Mouse (Mus musculus): Measurements from ENCODE around the gene Ace2. TPM values are rescaled to one million over a fixed set of nuclear protein-coding genes. Genes with fewer than 3 reads are reported as not detected.

Gene Ace2
- total RNA-seq, 1 experiment: not detected

DNA sequence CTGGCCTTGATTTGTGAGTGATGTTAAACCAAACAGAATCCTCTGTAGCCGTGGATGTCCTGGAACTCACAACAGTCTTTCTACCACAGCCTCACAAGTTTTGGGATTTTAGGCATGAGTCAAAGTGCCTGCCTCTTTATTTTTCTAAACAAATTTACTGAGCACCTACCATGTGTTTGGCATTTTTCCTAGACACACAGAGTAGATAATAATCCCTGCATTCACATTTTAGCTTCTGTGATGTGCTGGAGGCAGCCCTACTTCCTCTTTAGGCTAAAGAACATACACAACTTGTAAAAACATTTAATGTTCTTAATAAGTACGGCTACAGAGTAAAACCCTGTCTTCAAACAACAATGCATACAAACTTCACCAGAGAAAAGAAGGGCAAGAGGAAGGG is 31.9 kb downstream of the Ace2 start:
- DNase-seq (ENCODE audit: low read depth, low spot score): no peak
- no peak overlapping the region for H3K9ac ChIP-seq (ENCODE audit: insufficient read depth, low read depth, low read length, poor library complexity, severe bottlenecking)
- in situ Hi-C loops (cut with MboI; ENCODE audit: low sequenced_read_pairs in 2 of 2, unreplicated experiment in 2 of 2): no loop called here
- H3K9me3 ChIP-seq (ENCODE audit: control insufficient read depth, insufficient read depth, low read depth, low read length): no peaks in the 10 kb centered on the region
- TF ChIP-seq HCFC1 (IDR thresholded peaks at IDR 0.05; ENCODE audit: borderline replicate concordance, insufficient read depth, low read length) (no peak), CHD2 (IDR thresholded peaks at IDR 0.05; ENCODE audit: low read depth, low read length) (no peak), MAFK (IDR thresholded peaks at IDR 0.05; ENCODE audit: insufficient read depth, low read depth, low read length) (no peak), ZNF384 (IDR thresholded peaks at IDR 0.05; ENCODE audit: low read depth, low read length) (no peak), ZC3H11A (IDR thresholded peaks at IDR 0.05; ENCODE audit: borderline replicate concordance, low read depth, low read length) (no peak)
- H3K4me3 ChIP-seq (ENCODE audit: insufficient read depth in 1 of 2, low read depth in 1 of 2, low read length in 2 of 2, poor library complexity in 1 of 2, severe bottlenecking in 1 of 2): no peak overlapping the region
- H3K27ac ChIP-seq (ENCODE audit: insufficient read depth, low read depth, low read length, poor library complexity, severe bottlenecking): no peak overlapping the region
- no peaks in the 10 kb centered on the region for H3K36me3 ChIP-seq (ENCODE audit: control insufficient read depth, insufficient read depth, low read length, poor library complexity, severe bottlenecking)
- H3K4me1 ChIP-seq (ENCODE audit: control insufficient read depth in 2 of 2, insufficient read depth in 2 of 2, low read length in 2 of 2, poor library complexity in 1 of 2): no peaks in the 10 kb centered on the region

DNA sequence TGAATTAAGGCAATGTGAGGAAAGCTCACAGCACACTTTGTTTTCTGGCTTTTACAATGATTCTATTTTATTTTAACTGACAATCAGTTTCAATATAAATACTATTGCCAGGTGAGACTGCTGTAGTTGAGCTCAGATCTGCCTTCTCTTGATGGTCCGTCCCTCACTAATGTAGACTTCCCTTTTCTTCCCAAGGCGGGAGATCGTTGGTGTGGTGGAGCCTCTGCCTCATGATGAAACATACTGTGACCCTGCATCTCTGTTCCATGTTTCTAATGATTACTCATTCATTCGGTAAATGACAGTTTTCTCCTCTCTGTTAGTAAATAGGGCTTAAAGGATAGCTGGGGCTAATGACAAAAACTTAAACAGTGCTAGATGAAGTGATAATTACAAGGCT is 34.7 kb downstream of the Ace2 start:
- Histone ChIP-seq H3K36me3 (ENCODE audit: control insufficient read depth, insufficient read depth, low read length, poor library complexity, severe bottlenecking) (no peaks in the 10 kb centered on the region), H3K9me3 (ENCODE audit: control insufficient read depth, insufficient read depth, low read depth, low read length) (no peaks in the 10 kb centered on the region), H3K4me3 (ENCODE audit: insufficient read depth in 1 of 2, low read depth in 1 of 2, low read length in 2 of 2, poor library complexity in 1 of 2, severe bottlenecking in 1 of 2) (no peak overlapping the region), H3K27ac (ENCODE audit: insufficient read depth, low read depth, low read length, poor library complexity, severe bottlenecking) (no peak overlapping the region), H3K9ac (ENCODE audit: insufficient read depth, low read depth, low read length, poor library complexity, severe bottlenecking) (no peak overlapping the region), H3K4me1 (ENCODE audit: control insufficient read depth in 2 of 2, insufficient read depth in 2 of 2, low read length in 2 of 2, poor library complexity in 1 of 2) (no peaks in the 10 kb centered on the region)
- no peak for DNase-seq (ENCODE audit: low read depth, low spot score)
- TF ChIP-seq HCFC1 (IDR thresholded peaks at IDR 0.05; ENCODE audit: borderline replicate concordance, insufficient read depth, low read length) (no peak), MAFK (IDR thresholded peaks at IDR 0.05; ENCODE audit: insufficient read depth, low read depth, low read length) (no peak), CHD2 (IDR thresholded peaks at IDR 0.05; ENCODE audit: low read depth, low read length) (no peak), ZNF384 (IDR thresholded peaks at IDR 0.05; ENCODE audit: low read depth, low read length) (no peak), ZC3H11A (IDR thresholded peaks at IDR 0.05; ENCODE audit: borderline replicate concordance, low read depth, low read length) (no peak)
- in situ Hi-C loops (cut with MboI; ENCODE audit: low sequenced_read_pairs in 2 of 2, unreplicated experiment in 2 of 2): no loop called here

DNA sequence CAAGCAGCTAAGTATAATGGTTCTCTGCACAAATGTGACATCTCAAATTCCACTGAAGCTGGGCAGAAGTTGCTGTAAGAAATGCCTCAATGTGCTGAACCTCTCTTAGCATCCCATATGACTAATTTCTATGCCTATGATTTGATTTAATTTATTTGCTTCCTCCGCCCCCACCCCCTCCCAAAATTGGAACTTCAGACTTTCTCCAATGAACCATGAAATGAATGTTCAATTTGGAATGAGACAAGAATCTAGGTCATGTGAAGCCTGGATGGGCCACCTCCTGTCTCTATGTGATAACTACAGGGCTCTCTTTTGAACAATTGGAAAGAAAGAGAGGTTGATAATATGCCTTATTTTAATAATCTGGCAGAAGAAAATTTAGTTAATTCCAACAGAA is 36.2 kb downstream of the Ace2 start:
- TF ChIP-seq ZNF384 (IDR thresholded peaks at IDR 0.05; ENCODE audit: low read depth, low read length): no peak
- no peak for TF ChIP-seq MAFK (IDR thresholded peaks at IDR 0.05; ENCODE audit: insufficient read depth, low read depth, low read length)
- TF ChIP-seq ZC3H11A (IDR thresholded peaks at IDR 0.05; ENCODE audit: borderline replicate concordance, low read depth, low read length): no peak
- no peak for TF ChIP-seq HCFC1 (IDR thresholded peaks at IDR 0.05; ENCODE audit: borderline replicate concordance, insufficient read depth, low read length)
- no peak for TF ChIP-seq CHD2 (IDR thresholded peaks at IDR 0.05; ENCODE audit: low read depth, low read length)
- no peak for DNase-seq (ENCODE audit: low read depth, low spot score)
- Histone ChIP-seq H3K36me3 (ENCODE audit: control insufficient read depth, insufficient read depth, low read length, poor library complexity, severe bottlenecking) (no peaks in the 10 kb centered on the region), H3K27ac (ENCODE audit: insufficient read depth, low read depth, low read length, poor library complexity, severe bottlenecking) (no peak overlapping the region), H3K9me3 (ENCODE audit: control insufficient read depth, insufficient read depth, low read depth, low read length) (no peaks in the 10 kb centered on the region), H3K9ac (ENCODE audit: insufficient read depth, low read depth, low read length, poor library complexity, severe bottlenecking) (no peak overlapping the region), H3K4me1 (ENCODE audit: control insufficient read depth in 2 of 2, insufficient read depth in 2 of 2, low read length in 2 of 2, poor library complexity in 1 of 2) (no peaks in the 10 kb centered on the region), H3K4me3 (ENCODE audit: insufficient read depth in 1 of 2, low read depth in 1 of 2, low read length in 2 of 2, poor library complexity in 1 of 2, severe bottlenecking in 1 of 2) (no peak overlapping the region)
- in situ Hi-C loops (cut with MboI; ENCODE audit: low sequenced_read_pairs in 2 of 2, unreplicated experiment in 2 of 2): loop anchor here in 1 of 2 experiments (25.0 kb wide), 1 partner anchor 212 kb away; no protein-coding TSS in a partner anchor

DNA sequence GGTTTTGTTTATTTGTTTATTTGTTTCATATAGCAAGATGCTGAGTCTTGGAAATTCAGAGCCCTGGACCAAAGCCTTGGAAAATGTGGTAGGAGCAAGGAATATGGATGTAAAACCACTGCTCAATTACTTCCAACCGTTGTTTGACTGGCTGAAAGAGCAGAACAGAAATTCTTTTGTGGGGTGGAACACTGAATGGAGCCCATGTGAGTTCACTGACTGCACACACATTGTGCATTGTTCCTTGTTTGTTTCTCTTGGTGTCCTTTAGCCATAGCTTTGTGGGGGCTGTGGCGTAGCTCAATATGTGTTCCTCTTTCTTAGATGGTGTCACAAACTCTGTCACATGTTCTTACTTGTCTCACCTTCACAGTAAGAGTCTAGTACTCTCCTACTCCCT is 36.6 kb downstream of the Ace2 start:
- in situ Hi-C loops (cut with MboI; ENCODE audit: low sequenced_read_pairs in 2 of 2, unreplicated experiment in 2 of 2): loop anchor here in 1 of 2 experiments (25.0 kb wide), 1 partner anchor 212 kb away; no protein-coding TSS in a partner anchor
- H3K36me3 ChIP-seq (ENCODE audit: control insufficient read depth, insufficient read depth, low read length, poor library complexity, severe bottlenecking): no peaks in the 10 kb centered on the region
- TF ChIP-seq ZNF384 (IDR thresholded peaks at IDR 0.05; ENCODE audit: low read depth, low read length) (no peak), ZC3H11A (IDR thresholded peaks at IDR 0.05; ENCODE audit: borderline replicate concordance, low read depth, low read length) (no peak), HCFC1 (IDR thresholded peaks at IDR 0.05; ENCODE audit: borderline replicate concordance, insufficient read depth, low read length) (no peak), CHD2 (IDR thresholded peaks at IDR 0.05; ENCODE audit: low read depth, low read length) (no peak), MAFK (IDR thresholded peaks at IDR 0.05; ENCODE audit: insufficient read depth, low read depth, low read length) (no peak)

DNA sequence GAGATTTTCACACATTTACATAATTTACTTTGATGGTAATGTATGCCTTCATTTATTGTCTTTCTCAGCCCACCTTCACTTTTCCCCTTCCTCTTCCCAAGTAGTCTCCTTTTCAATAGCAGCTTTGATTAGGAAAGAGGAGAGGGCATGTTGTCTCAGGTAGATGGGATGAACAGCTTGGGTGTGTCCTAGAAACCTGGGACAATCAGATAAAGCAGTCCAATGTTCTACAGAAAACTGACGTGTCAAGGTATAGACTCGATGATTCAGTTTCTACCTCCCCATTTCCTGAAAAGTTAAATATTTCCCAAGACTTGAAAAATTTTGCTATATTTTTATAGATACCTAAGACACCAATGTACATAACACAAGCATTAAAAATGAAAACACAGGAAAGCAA is 39.7 kb downstream of the Ace2 start:
- no peaks in the 10 kb centered on the region for H3K36me3 ChIP-seq (ENCODE audit: control insufficient read depth, insufficient read depth, low read length, poor library complexity, severe bottlenecking)
- no peaks in the 10 kb centered on the region for H3K9me3 ChIP-seq (ENCODE audit: control insufficient read depth, insufficient read depth, low read depth, low read length)
- in situ Hi-C loops (cut with MboI; ENCODE audit: low sequenced_read_pairs in 2 of 2, unreplicated experiment in 2 of 2): loop anchor here in 1 of 2 experiments (25.0 kb wide), 1 partner anchor 208 kb away; no protein-coding TSS in a partner anchor
- no peak overlapping the region for H3K9ac ChIP-seq (ENCODE audit: insufficient read depth, low read depth, low read length, poor library complexity, severe bottlenecking)
- no peak overlapping the region for H3K4me3 ChIP-seq (ENCODE audit: insufficient read depth in 1 of 2, low read depth in 1 of 2, low read length in 2 of 2, poor library complexity in 1 of 2, severe bottlenecking in 1 of 2)
- H3K27ac ChIP-seq (ENCODE audit: insufficient read depth, low read depth, low read length, poor library complexity, severe bottlenecking): no peak overlapping the region
- DNase-seq (ENCODE audit: low read depth, low spot score): no peak
- TF ChIP-seq HCFC1 (IDR thresholded peaks at IDR 0.05; ENCODE audit: borderline replicate concordance, insufficient read depth, low read length) (no peak), ZC3H11A (IDR thresholded peaks at IDR 0.05; ENCODE audit: borderline replicate concordance, low read depth, low read length) (no peak), CHD2 (IDR thresholded peaks at IDR 0.05; ENCODE audit: low read depth, low read length) (no peak), MAFK (IDR thresholded peaks at IDR 0.05; ENCODE audit: insufficient read depth, low read depth, low read length) (no peak)
- H3K4me1 ChIP-seq (ENCODE audit: control insufficient read depth in 2 of 2, insufficient read depth in 2 of 2, low read length in 2 of 2, poor library complexity in 1 of 2): no peaks in the 10 kb centered on the region

More for the DNA sequence above, 36.6 kb downstream of the Ace2 start:
- DNase-seq (ENCODE audit: low read depth, low spot score): no peak
- H3K4me1 ChIP-seq (ENCODE audit: control insufficient read depth in 2 of 2, insufficient read depth in 2 of 2, low read length in 2 of 2, poor library complexity in 1 of 2): no peaks in the 10 kb centered on the region
- no peak overlapping the region for H3K9ac ChIP-seq (ENCODE audit: insufficient read depth, low read depth, low read length, poor library complexity, severe bottlenecking)
- no peaks in the 10 kb centered on the region for H3K9me3 ChIP-seq (ENCODE audit: control insufficient read depth, insufficient read depth, low read depth, low read length)
- no peak overlapping the region for H3K4me3 ChIP-seq (ENCODE audit: insufficient read depth in 1 of 2, low read depth in 1 of 2, low read length in 2 of 2, poor library complexity in 1 of 2, severe bottlenecking in 1 of 2)
- H3K27ac ChIP-seq (ENCODE audit: insufficient read depth, low read depth, low read length, poor library complexity, severe bottlenecking): no peak overlapping the region
